Mouse (Mus musculus) retina, embryonic 14.5 days (tissue): ENCODE data around the gene Kcnj4.

Source experiments
- DNase-seq: peaks from one replicate; pipeline ENCODE4 v3.0.0-alpha.2; 2015; ENCODE audit warnings: low spot score

Gene Kcnj4

DNA sequence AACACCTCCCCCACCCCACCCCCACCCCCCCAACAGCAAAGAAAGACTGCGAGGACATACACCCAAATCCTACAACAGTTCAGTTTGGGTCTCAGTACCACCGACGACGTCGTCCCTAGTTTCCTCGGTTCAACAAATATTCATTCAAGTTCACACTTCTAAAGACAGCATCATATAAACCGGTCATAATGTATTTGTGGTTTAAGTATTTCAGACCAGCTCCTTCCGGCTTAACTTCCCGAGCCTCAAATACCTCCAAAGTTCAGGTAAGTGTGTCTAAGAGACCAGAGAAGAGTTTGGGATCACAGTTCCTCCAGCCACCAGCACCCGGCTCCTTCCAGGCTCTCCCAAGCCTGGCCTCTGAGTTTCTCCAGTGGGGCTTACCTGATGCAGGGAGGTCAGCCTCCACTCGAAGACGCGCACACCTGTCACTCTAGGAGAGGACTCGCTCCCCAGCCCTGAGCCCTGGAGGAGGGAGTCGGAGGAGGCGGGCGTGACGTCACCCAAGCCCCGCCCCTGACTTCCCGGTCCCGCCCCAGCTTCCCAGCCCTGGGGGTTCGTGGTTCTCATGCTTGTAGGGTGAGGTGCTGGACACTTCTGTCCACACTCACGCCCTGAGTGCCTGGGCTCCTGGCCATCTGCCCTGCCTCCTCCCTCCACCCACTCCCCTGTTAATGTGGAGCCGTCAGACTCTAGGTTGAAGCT, 49.8 kb downstream of the Kcnj4 start, which contains the start of gene Csnk1e:
TSS of gene Csnk1e (minus strand) at position 461 of the 705 bp plus-strand sequence.
- peak; percentile 77 for DNase-seq

DNA sequence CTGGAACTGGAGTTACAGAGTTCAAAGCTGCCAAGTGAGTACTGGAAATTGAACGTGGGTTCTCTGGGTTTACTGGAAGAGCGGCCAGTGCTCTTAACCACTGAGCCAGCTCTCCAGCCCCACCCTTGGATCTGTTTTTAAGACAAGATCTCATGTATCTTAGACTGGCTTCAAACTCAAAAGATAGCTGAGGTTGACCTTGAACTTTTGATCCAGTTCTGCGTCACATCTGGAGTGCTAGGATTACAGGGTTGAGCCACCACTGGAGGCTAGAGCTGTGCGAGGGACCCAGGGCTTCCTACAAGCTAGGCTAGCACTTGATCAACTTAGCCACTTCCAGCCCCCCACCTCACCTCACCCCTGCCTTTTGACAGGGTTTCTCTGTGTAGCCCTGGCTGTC, 51.2 kb downstream of the Kcnj4 start:
- no peak for DNase-seq

DNA sequence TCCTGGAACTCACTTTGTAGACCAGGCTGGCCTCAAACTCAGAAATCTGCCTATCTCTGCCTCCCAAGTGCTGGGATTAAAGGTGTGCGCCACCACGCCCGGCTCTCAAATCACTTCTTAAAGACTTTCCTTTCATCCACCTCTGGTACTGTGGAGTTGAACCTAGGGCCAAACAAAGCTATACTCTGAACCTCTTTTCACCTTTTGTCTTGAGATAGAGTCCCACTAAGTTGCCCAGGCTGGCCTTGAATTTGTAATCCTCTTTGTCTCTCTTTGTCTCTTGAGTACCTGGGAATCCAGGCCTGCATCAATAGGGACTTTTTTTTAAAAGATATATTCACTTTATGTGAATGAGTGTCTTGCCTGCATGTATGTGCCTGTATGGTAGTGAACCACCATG, 57.0 kb downstream of the Kcnj4 start:
- DNase-seq: no peak

DNA sequence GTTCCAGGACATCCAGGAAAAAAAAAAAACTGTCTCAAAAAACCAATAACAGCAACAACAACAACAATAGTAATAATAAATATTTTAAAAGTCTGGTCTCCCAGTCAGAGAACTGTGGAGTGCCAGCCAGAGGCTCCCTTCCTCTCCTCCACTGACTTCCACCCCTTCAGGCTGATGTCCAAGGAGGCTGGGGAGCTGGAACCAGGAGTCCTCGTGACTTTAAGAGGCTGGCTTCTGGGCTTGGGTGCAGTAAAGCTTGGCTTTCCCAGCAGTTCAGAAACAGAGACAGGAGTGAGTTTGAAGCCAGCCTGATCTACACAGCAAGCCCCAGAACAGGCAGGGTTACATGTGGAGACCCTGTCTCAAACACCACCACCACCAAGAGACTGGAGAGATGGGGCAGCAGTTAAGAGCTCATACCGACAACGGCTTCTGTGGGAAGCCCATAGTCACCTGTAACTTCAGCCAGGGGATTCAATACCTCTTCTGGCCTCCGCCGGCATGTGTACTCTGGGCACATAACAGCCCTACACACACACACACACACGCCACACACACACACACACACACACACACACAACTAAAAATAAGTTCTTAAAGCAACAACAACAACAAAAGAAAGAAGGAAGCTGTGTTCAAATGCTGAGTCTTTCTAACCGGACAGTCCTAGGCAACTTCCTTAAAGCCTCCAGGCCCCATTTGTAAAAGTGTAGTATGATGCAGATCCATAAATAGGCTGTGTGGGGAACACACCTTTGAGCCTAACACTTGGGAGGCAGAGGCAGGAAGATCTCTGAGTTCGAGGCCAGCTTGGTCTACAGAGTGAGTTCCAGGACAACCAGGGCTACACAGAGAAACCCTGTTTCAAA, 59.0 kb downstream of the Kcnj4 start:
- DNase-seq: no peak

DNA sequence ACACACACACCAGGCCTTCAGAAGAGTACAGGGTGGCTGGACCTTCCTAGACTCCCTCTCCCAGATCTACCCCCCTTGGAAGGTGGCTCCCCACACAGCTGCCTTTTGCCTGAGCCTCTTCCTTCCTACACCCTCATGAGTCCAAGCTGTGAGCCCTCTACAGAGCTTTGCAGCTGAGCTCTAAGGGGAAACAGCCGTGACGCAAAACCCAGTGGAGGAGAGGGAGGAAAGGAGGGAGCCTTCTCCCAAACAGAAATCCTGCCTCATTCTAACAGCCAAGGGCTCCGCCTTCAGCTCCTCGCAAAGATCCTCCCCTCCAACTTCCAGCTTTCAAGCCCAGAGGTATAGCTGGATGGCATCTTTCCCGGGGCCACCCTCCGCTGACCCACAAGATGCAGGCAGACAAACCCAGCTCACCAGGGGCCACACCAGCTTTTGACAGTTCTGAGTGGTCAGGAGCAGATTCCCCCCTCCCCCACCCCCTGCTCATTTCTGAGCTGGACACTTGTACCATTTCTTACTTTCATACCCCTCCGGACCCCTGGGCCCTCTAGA, 61.1 kb downstream of the Kcnj4 start:
- DNase-seq: no peak

DNA sequence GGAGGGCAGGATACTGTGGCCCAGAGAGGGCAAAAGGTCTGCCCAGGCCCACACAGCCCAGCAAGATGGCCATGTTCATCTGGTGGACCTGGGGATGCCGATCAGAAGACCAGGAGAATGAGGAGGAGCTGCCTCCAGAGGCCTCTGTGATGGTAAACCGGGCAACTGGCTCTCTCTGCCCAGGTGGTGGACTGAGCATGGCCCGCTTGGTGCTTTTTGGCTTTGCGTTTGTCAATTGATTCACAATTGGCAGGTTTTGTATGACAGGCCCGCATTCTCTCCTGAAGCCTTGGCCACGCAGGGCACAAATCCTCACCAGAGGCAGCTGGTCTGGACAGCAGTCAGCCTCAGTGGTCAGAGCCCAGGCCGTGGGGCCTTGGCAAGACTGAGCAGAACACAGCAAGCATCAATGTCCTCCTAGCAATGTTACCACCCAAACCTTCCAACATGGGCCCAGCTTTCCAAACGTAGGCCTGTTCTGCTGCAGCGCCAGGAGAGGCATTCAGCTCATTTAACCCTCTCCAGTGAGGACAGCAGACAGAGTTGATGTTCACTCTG, 62.0 kb downstream of the Kcnj4 start:
- no peak for DNase-seq

DNA sequence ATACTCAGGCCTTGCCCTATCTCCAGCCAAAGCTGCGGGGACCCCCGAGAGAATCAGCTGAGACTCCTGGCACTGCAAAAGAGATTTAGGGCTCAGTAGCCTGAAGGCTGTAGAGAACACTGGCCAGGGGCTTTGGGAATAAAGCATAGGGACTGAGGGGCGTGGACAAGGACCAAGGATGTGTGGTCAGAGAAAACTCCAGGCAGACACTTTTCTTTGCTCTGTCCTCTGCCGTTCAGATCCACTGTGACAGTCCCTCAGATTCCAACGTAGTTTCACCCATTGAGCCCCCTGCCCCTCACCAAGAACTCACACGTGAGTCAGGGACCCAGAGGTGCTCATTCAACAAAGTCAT, 62.8 kb downstream of the Kcnj4 start:
- no peak for DNase-seq

DNA sequence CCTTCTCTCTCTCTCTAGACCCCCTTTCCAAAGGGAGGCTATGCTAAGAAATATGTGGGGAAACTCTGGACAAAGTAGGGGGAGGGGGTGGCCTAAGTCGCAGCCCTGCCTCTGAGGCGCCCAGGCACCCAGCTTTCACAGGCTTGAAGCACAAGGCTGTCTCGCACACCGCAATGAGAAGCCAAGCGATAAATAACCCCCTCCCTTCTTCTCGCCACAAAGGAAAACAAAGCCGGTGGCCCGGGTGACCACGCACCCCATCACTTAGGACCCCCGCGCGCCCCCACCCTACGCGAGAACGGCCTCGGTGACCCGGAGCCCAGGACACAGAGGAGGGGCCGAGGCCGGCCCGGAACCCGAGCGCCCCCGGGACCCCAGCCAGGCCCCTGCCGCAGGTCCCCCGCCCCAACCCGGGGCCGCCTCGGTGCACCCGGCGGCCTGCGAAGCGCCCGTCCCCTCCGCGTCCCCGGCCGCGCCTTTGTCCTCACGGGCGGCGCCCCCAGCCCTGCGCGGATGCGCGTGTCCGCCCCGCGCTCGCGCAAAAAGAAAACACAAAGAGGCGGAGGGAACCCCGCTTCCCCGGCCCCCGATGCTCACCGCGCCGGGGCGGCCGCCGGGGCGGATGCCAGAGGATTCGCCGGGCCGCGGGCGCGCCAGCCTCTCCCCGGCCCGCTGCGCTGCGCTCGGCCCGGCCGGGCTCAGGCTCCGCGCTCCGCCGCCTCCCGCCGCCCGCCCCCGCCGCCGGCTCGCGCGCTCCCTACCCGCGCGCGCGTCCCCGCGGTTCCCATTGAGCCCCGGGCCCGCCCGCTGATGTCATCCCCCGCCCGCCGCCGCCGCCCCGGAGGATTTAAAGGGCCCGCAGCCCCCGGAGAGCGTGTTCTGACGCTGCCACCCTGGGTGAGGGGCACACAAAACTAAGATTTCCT, 63.4 kb downstream of the Kcnj4 start:
- DNase-seq: peak; percentile 79

DNA sequence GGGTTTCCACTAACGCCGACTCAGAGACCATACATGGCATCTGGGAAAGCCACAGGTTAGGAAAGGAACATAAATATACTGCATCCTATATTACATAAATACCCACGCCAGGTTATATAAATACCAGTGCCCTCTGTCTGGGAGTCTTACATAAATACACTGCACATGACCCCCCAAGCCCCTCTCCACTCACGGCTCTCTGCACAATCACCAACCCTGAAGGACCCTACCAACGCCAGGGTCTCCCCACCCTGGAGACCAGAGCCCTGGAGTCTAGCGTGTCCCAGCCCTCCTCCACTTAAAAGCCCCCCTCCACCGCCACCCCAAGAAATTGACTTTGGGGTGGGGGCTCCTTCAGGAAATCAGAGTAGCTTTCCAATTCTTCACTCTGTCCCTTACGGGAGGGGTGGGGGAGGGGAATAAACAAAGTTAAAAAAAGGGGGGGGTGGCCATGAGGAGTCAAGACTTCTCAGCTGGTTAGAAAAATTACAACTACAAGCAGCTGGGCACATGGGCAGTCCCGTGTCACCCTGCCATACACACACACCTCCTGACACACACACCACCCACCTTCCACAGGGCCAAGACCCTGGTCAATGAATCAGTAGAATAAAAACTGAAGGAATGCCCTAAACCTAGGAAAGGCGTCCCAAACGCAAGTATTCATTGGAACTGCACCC, 64.2 kb downstream of the Kcnj4 start:
- DNase-seq: no peak

DNA sequence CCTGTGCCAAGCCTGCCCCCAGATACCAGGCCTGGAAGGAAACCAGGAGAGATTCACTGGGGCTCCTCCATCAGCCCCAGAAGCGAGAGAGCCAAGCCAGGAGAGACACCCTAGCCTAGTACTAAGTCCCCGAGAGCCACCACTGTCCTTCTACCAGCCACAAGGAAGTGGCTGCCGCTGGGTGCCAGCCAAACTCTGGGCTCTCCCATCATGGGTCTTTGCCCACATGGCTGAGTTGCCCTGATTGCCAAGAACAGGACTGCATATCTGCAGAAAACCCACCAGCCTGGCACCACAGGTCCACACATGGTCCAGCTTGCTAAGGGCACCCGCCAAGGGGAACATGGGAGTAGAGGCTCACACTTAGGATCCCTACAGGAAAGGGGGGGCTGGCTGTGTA, 64.8 kb downstream of the Kcnj4 start:
- no peak for DNase-seq

DNA sequence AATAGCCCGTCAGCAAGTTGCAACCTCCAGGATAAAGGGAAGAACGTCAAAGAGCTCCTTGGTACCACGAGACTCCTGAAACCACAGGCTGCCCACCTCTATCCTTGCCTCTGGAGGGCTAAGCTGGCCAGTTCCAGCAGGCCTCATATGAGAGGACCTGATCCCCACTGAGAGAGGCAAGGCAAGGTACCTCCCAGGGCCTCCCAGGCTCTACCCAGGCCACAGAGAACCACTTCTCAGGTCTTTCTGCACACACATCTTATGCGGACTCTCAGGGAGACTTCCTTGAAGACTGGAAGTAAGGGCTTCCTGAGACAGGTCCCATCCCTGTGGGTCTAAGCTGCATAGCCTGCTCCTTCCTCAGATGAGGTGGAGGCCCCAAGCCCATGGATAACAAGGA, 65.7 kb downstream of the Kcnj4 start:
- no peak for DNase-seq

DNA sequence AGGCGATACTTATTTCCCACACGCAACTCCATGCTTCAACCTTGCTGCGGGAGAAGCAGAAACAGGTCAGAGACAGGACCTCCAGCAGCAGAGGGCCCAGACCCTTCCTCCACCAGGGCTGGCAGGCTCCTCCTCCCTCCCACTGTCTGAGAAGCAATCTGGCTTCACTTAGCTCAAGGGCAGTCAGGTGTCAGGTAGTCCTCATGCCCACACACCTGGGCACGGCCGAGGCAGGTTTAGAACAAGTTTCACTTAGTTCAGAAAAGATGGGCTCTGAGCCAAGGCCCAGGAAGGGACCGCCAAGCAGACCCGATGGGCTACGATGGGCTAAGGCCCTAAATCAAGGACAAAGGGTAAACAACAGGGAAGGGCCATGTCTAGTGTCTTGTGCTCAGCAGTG, 66.2 kb downstream of the Kcnj4 start:
- DNase-seq: no peak

DNA sequence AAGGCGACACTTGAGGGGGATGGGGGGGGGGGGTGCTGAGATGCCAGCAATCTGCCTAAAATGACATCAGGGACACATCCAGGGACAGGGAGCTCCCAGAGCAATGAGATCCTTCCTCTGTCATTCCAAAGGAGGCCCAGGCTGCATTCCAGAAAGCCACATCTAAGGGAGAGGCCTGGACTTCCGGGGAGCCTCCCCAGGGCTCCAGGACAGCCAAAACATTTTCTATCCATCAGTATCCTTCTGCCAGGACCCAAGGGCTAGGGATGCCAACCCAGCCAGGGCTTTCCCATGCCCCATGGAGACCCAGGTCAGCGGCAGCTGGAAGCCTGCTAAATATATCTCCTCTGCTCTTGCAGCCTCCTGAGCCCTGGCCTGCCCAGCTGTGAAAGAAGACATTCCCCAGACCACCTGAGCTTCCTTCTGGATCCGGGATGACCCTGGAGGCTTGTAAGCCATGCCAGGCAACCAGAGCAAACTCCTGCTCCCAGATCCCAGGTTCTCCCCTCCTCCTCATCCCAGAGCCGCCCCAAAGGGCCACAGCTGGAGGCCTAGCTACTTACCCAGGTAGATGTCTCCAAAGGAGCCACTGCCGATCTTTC, 66.7 kb downstream of the Kcnj4 start:
- DNase-seq: no peak

DNA sequence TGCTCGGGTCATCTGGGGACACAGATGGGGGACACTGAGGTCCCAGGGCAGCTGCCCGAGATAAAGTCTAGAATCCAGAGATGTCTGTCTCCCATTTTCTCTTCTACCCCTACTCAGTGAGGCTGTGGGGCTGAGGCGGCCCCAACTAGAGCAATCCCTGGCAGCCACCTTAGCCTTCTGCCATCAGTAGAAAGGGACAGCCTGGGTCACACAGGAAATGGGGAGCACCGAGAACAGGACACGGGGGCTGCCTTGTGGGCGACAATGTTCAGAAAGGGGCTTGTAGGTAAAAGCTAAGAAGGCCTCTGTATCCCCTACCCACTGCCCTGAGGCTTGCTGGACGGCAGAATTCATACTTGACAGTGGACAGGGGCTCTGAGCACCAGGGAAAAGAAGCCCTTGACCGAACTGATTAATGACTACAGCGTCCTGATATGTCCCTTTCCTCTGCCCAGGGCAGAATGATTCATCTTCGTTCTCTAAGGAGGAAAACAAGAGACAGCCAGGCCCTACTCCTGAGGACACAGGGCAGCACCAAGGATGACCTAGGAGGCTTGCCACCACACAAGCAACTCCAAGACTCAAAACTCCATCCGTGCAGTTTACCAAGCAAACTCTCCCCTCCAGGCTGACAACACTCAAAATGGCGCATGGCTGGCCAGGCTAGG, 67.4 kb downstream of the Kcnj4 start:
- DNase-seq: no peak

DNA sequence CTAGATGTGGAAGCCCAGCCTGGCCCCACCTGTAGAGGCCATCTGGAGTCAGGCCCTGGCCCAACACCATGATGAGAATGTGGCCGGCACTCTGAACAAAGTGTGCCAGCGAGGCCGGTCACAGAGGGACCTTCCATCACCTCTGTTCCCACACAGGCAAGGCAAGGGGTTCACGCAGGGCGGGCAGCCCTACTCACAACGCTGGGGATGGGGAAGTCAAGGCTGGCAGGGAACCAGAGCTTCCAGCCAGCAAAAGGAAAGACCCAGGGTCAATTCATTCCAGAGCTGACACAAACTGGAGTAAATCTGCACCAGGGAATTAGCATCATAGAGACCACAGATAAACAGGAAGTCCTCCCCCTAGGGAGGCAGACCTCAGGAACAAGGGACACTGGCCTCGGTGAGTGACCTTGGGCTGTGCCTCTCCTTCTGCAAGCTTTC, 68.5 kb downstream of the Kcnj4 start:
- DNase-seq: no peak

DNA sequence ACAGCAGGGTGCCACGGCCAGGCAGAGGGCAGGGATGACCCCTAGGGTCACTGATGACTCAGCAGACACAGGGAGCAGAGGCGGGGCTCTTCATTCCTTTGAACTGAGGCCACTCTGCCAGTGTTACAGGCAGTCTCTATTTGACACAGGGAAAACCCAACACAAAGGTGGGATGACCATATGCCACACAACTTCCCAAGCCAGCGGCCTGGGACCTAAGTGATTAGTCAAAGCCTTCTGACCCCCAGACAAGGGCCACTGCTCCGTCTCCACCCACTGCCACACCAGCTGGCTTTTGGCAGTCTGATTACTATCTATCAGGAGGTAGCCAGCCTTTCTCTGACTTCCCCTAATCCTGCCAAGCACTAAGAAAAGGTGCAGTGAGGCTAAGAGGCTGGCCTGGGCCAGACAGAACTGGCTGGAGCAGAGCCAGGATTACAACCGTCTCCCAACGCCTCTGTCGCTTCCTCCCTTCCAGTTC, 69.8 kb downstream of the Kcnj4 start:
- no peak for DNase-seq
